Mouse (Mus musculus) forebrain, embryonic 14.5 days (tissue): ENCODE data around the gene Plac1. TPM values are rescaled to one million over a fixed set of nuclear protein-coding genes. Genes with fewer than 3 reads are reported as not detected.

Source experiments
- ATAC-seq: fragments of 200-750 bp; cut with Nextera tagmentation; 2 replicates; pipeline ENCODE4 v1.8.0; 2017; ENCODE audit warnings: mild to moderate bottlenecking, moderate library complexity
- DNase-seq: peaks from one replicate; pipeline ENCODE4 v3.0.0-alpha.2; 2015; ENCODE audit warnings: low spot score
- H3K27ac ChIP-seq: fragments of 300-500 bp; sonication (generic); 2 replicates; pipeline ENCODE4 v1.5.1; 2014; ENCODE audit warnings: low read depth, mild to moderate bottlenecking, control low read depth, low read length, moderate library complexity
- H3K27me3 ChIP-seq: fragments of 300-500 bp; sonication (generic); replicated peaks from 2 replicates; pipeline ENCODE4 v1.6.1; 2014; ENCODE audit warnings: low read length, control low read depth, mixed read lengths; ENCODE audit not compliant: control insufficient read depth, insufficient read depth
- H3K36me3 ChIP-seq: fragments of 300-500 bp; sonication (generic); 2 replicates; pipeline ENCODE4 v1.6.1; 2014; ENCODE audit warnings: low read length, control low read depth; ENCODE audit not compliant: control insufficient read depth, insufficient read depth
- H3K4me1 ChIP-seq: fragments of 300-500 bp; sonication (generic); 2 replicates; pipeline ENCODE4 v1.6.1; 2014; ENCODE audit warnings: antibody characterized with exemption, low read length, control low read depth; ENCODE audit not compliant: control insufficient read depth, insufficient read depth
- H3K4me2 ChIP-seq: fragments of 300-500 bp; sonication (generic); 2 replicates; pipeline ENCODE4 v1.6.1; 2014; ENCODE audit warnings: mild to moderate bottlenecking, control low read depth, low read length
- H3K4me3 ChIP-seq: fragments of 300-500 bp; sonication (generic); 2 replicates; pipeline ENCODE4 v1.5.1; 2014; ENCODE audit warnings: low read depth, low read length, control low read depth
- H3K9ac ChIP-seq: fragments of 300-500 bp; sonication (generic); 2 replicates; pipeline ENCODE4 v1.6.1; 2014; ENCODE audit warnings: mild to moderate bottlenecking, low read length, control low read depth, moderate library complexity
- H3K9me3 ChIP-seq: fragments of 300-500 bp; sonication (generic); replicated peaks from 2 replicates; pipeline ENCODE4 v1.6.1; 2016; ENCODE audit warnings: low read length, control low read depth, mixed read lengths; ENCODE audit not compliant: control insufficient read depth
- WGBS: fragments of 180-500 bp; shearing (Covaris S2); extraction: QIAGEN DNeasy Blood & Tissue Kit; methylation state at CpG from one replicate; pipeline ENCODE4 v1.1.7; 2014; 5-methylcytosine and 5-hydroxymethylcytosine counted together
- polyA plus RNA-seq: library from polyadenylated mRNA; unstranded; fragments of >200 nt; fragmentation: Nextera tagmentation; extraction: Ambion mirVana; gene quantifications from 2 replicates; pipeline ENCODE4 v1.2.1, GENCODE M21; 2014

Gene Plac1
- polyA plus RNA-seq, 1 experiment from 2014 or later, result 0.71 TPM

GRCm38 (mm10) chrX:53137066-53137465 lies 102.8 kb downstream of the Plac1 start:
- WGBS, result 71% methylated on average over 2 of the region's 2 CpGs
- no peak overlapping the region for H3K4me2 ChIP-seq
- no peak for ATAC-seq
- H3K27ac ChIP-seq, result no peak overlapping the region
- no peaks in the 10 kb centered on the region for H3K9me3 ChIP-seq
- no peak for DNase-seq
- H3K36me3 ChIP-seq, result no peaks in the 10 kb centered on the region
- no peaks in the 10 kb centered on the region for H3K4me1 ChIP-seq
- no peak overlapping the region for H3K9ac ChIP-seq
- H3K27me3 ChIP-seq, result no peaks in the 10 kb centered on the region
- no peak overlapping the region for H3K4me3 ChIP-seq

GRCm38 (mm10) chrX:53129501-53129900 lies 110.4 kb downstream of the Plac1 start:
- DNase-seq, result no peak
- no peaks in the 10 kb centered on the region for H3K9me3 ChIP-seq
- WGBS, result 67% methylated on average over 2 of the region's 2 CpGs
- no peaks in the 10 kb centered on the region for H3K36me3 ChIP-seq
- no peak for ATAC-seq
- no peak overlapping the region for H3K27ac ChIP-seq
- no peak overlapping the region for H3K9ac ChIP-seq
- H3K27me3 ChIP-seq, result no peaks in the 10 kb centered on the region
- no peaks in the 10 kb centered on the region for H3K4me1 ChIP-seq
- H3K4me3 ChIP-seq, result no peak overlapping the region
- no peak overlapping the region for H3K4me2 ChIP-seq

DNA sequence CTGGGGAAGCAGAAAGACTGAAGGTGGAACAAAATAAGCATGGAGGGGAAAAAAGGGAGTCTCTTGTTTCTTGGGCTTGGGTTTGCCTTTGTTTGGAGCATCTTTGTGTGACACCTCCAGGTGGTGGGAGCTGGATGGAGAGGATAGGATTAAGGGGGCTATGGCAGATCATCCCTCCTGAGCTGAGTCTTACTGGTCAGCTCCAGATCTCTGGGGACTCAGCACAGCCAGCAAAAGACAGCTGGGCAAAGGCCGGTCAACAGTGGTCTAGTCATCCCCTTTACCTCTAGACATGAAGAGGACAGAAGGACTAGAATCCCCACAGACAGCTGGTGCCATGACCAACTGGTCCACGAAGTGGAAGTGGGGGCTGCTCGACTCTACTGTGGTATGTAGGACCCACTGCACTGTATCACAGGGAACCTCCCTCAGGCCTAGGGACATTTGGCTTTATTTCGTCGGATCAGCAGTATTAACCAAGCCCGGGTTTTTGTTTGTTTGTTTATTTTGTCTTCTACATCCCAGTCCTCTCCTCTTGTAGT lies 113.3 kb downstream of the Plac1 start:
- ATAC-seq (0 out of 2 replicates have a peak, but pooled peaks have one; percentile 10), DNase-seq (no peak)
- Histone ChIP-seq H3K4me1 (no peaks in the 10 kb centered on the region), H3K27ac (no peak overlapping the region), H3K4me3 (no peak overlapping the region), H3K36me3 (no peaks in the 10 kb centered on the region), H3K9ac (no peak overlapping the region), H3K9me3 (no peaks in the 10 kb centered on the region), H3K27me3 (no peaks in the 10 kb centered on the region), H3K4me2 (no peak overlapping the region)
- WGBS, result 86% methylated on average over 6 of the region's 6 CpGs

GRCm38 (mm10) chrX:53125838-53126467 lies 114.0 kb downstream of the Plac1 start:
- peak; percentile 41 for DNase-seq
- ATAC-seq, result peak; percentile 65; the same call in 1 of the 2 replicates
- 43% methylated on average over 3 of the region's 3 CpGs for WGBS

GRCm38 (mm10) chrX:53123562-53123961 lies 116.3 kb downstream of the Plac1 start:
- 72% methylated on average over 1 of the region's 1 CpGs for WGBS
- no peak for ATAC-seq

More at GRCm38 (mm10) chrX:53125838-53126467, 114.0 kb downstream of the Plac1 start:
- no peak overlapping the region for H3K4me2 ChIP-seq
- no peak overlapping the region for H3K4me3 ChIP-seq
- no peaks in the 10 kb centered on the region for H3K36me3 ChIP-seq
- no peaks in the 10 kb centered on the region for H3K27me3 ChIP-seq
- H3K9ac ChIP-seq, result no peak overlapping the region
- no peaks in the 10 kb centered on the region for H3K4me1 ChIP-seq
- no peaks in the 10 kb centered on the region for H3K9me3 ChIP-seq
- no peak overlapping the region for H3K27ac ChIP-seq

DNA sequence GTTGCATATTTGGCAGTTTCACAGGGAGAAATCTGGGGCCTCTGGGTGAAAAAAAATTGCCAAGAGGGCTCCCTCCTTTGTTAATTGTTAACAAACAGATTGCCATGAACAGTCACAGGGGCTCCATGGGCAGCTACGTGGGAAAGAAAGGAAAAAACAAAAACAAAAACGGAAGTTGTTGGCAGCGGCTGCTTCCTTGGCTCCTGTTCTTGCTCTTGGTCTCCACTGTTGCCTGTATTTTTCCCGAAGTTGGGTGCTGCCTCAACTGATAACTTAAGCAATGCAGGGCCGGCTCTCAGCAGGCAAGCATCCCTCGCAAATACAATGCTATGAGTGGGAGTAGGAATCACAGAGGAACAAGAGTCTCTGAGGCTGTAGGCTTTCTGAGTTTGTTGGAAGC lies 121.3 kb downstream of the Plac1 start:
- no peaks in the 10 kb centered on the region for H3K27me3 ChIP-seq
- ATAC-seq (no peak), DNase-seq (no peak)
- no peaks in the 10 kb centered on the region for H3K36me3 ChIP-seq
- H3K9ac ChIP-seq, result no peak overlapping the region
- no peak overlapping the region for H3K4me3 ChIP-seq
- H3K27ac ChIP-seq, result no peak overlapping the region
- H3K9me3 ChIP-seq, result no peaks in the 10 kb centered on the region
- no peak overlapping the region for H3K4me2 ChIP-seq
- no peaks in the 10 kb centered on the region for H3K4me1 ChIP-seq
- 54% methylated on average over 6 of the region's 6 CpGs for WGBS

More at GRCm38 (mm10) chrX:53123562-53123961, 116.3 kb downstream of the Plac1 start:
- no peak overlapping the region for H3K9ac ChIP-seq
- no peak overlapping the region for H3K27ac ChIP-seq
- H3K27me3 ChIP-seq, result no peaks in the 10 kb centered on the region
- H3K4me3 ChIP-seq, result no peak overlapping the region
- H3K4me2 ChIP-seq, result no peak overlapping the region
- no peaks in the 10 kb centered on the region for H3K36me3 ChIP-seq
- no peaks in the 10 kb centered on the region for H3K4me1 ChIP-seq
- no peaks in the 10 kb centered on the region for H3K9me3 ChIP-seq
- no peak for DNase-seq

DNA sequence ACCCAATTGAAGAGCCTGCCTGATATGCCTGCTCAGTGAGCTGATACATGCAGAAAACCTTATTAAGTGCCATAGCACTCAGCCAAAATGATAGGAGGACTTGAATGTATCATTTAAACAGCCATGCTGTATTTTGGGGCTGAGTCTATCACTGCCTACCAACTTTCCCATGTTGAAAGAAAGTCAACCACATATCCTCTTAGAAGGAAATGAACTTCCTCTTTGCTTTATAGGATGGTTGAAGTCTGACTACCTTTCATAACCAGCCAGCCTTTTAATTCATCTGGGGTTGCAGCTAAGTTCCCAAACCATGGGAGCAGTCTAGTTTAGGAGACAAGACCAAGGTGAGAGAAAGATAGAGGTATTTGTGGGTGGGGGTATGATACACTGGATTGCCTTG lies 121.9 kb downstream of the Plac1 start:
- Histone ChIP-seq H3K9ac (no peak overlapping the region), H3K4me2 (no peak overlapping the region), H3K27ac (no peak overlapping the region), H3K9me3 (no peaks in the 10 kb centered on the region), H3K36me3 (no peaks in the 10 kb centered on the region), H3K4me1 (no peaks in the 10 kb centered on the region), H3K27me3 (no peaks in the 10 kb centered on the region), H3K4me3 (no peak overlapping the region)
- no peak for ATAC-seq
- no peak for DNase-seq

GRCm38 (mm10) chrX:53114994-53115393 lies 124.9 kb downstream of the Plac1 start:
- no peak for ATAC-seq
- no peak overlapping the region for H3K27ac ChIP-seq
- no peaks in the 10 kb centered on the region for H3K9me3 ChIP-seq
- no peak overlapping the region for H3K4me2 ChIP-seq
- 78% methylated on average over 7 of the region's 7 CpGs for WGBS
- H3K36me3 ChIP-seq, result no peaks in the 10 kb centered on the region
- no peak overlapping the region for H3K9ac ChIP-seq
- H3K27me3 ChIP-seq, result no peaks in the 10 kb centered on the region
- no peak for DNase-seq
- H3K4me1 ChIP-seq, result no peaks in the 10 kb centered on the region
- no peak overlapping the region for H3K4me3 ChIP-seq

GRCm38 (mm10) chrX:53110142-53110541 lies 129.8 kb downstream of the Plac1 start:
- Histone ChIP-seq H3K4me2 (no peak overlapping the region), H3K27ac (no peak overlapping the region), H3K9me3 (no peaks in the 10 kb centered on the region), H3K36me3 (no peaks in the 10 kb centered on the region), H3K4me3 (no peak overlapping the region), H3K9ac (no peak overlapping the region), H3K4me1 (no peaks in the 10 kb centered on the region), H3K27me3 (no peaks in the 10 kb centered on the region)
- ATAC-seq (no peak), DNase-seq (no peak)
- 87% methylated on average over 4 of the region's 4 CpGs for WGBS
